26 mouse cellular contexts compared by ENCODE assay signal in genomic region chr2:73612941-73613340, GRCm38 (mm10). TPM values are rescaled to one million over a fixed set of nuclear protein-coding genes. Genes with fewer than 3 reads are reported as not detected.
DNase-seq lines count a peak whose midpoint lies in the region; ATAC-seq and TF ChIP-seq lines count a peak whose summit lies in the region.
"Had no signal": no experiment of that assay in that cellular context is flagged by ENCODE, and none has a peak within 500 bp of the region (broad histone marks: within the 10 kb centered on the region; RNA-seq: fewer than 3 reads in every experiment).

No protein-coding gene starts in this region.

- no peak for TF ChIP-seq POLR2A in cerebellum, adult 2 months (IDR thresholded peaks at IDR 0.05; ENCODE audit: borderline replicate concordance, insufficient read depth, low read length)

- no peak overlapping the region for H3K4me2 ChIP-seq in heart, embryonic 12.5 days
- H3K4me2 ChIP-seq: forebrain, embryonic 13.5 days; heart, embryonic 13.5 days; hindbrain, embryonic 12.5 days; hindbrain, embryonic 15.5 days had no signal

- peak; percentile 19 for DNase-seq in heart, embryonic 10.5 days (ENCODE audit: low spot score)
- no peak for DNase-seq in layer of hippocampus, adult 2 months (ENCODE audit: low spot score in 2 of 2)
- no peak for DNase-seq in layer of hippocampus, adult 11-12 months (ENCODE audit: low spot score)
- DNase-seq in Muller cell, postnatal 12 days (ENCODE audit: inconsistent ontology term): peak; percentile 31
- no peak for DNase-seq in cerebellum, adult 2 months
- DNase-seq: adrenal gland, adult 2 months; adrenal gland, postnatal 14 days; B cell, adult 2 months; cerebellum, adult 11 months; cerebellum, adult 8-10 months; cerebellum, postnatal 10 days; cerebellum, postnatal 36 days; gastrocnemius, postnatal 10 days; gastrocnemius, postnatal 36 days; heart, postnatal 14 days had no signal

- no peaks in the 10 kb centered on the region for H3K27me3 ChIP-seq in heart, embryonic 10.5 days (ENCODE audit: insufficient read depth, poor library complexity, severe bottlenecking)
- no peaks in the 10 kb centered on the region for H3K27me3 ChIP-seq in heart, embryonic 12.5 days (replicated peaks)
- H3K27me3 ChIP-seq in cerebellum, adult 2 months (ENCODE audit: control insufficient read depth, insufficient read depth, low read length): no peaks in the 10 kb centered on the region
- H3K27me3 ChIP-seq: CH12.LX; forebrain, embryonic 13.5 days; heart, embryonic 13.5 days; hindbrain, embryonic 12.5 days; hindbrain, embryonic 15.5 days had no signal

- H3K27ac ChIP-seq in heart, embryonic 10.5 days: no peak overlapping the region
- H3K27ac ChIP-seq in heart, embryonic 12.5 days (ENCODE audit: poor library complexity, severe bottlenecking): no peak overlapping the region
- peak overlapping the region; percentile 96 for H3K27ac ChIP-seq in layer of hippocampus, adult 2 months
- H3K27ac ChIP-seq in cerebellum, adult 2 months (ENCODE audit: insufficient read depth, low read length): no peak overlapping the region
- H3K27ac ChIP-seq: forebrain, embryonic 10.5 days; forebrain, embryonic 13.5 days; heart, embryonic 13.5 days; hindbrain, embryonic 12.5 days; hindbrain, embryonic 15.5 days had no signal

- H3K9me3 ChIP-seq in heart, embryonic 10.5 days: no peaks in the 10 kb centered on the region
- H3K9me3 ChIP-seq in heart, embryonic 12.5 days (replicated peaks): no peaks in the 10 kb centered on the region
- H3K9me3 ChIP-seq: forebrain, embryonic 10.5 days; forebrain, embryonic 13.5 days; G1E; heart, embryonic 13.5 days; hindbrain, embryonic 12.5 days; hindbrain, embryonic 15.5 days had no signal

- ATAC-seq in heart, embryonic 12.5 days (ENCODE audit: insufficient number of reproducible peaks, low FRiP score): no peak
- ATAC-seq: forebrain, embryonic 13.5 days; forebrain, embryonic 16.5 days had no signal

- H3K4me3 ChIP-seq in heart, embryonic 10.5 days: no peak overlapping the region
- no peak overlapping the region for H3K4me3 ChIP-seq in heart, embryonic 12.5 days
- H3K4me3 ChIP-seq in layer of hippocampus, adult 2 months: no peak overlapping the region
- no peak overlapping the region for H3K4me3 ChIP-seq in cerebellum, adult 2 months (replicated peaks; ENCODE audit: insufficient read depth, low read depth, low read length)
- H3K4me3 ChIP-seq: forebrain, embryonic 10.5 days; forebrain, embryonic 13.5 days; heart, embryonic 13.5 days; hindbrain, embryonic 12.5 days; hindbrain, embryonic 15.5 days had no signal

- TF ChIP-seq CTCF in layer of hippocampus, adult 2 months (conservative IDR thresholded peaks at IDR 0.05): no peak
- TF ChIP-seq CTCF in cerebellum, adult 2 months (IDR thresholded peaks at IDR 0.05; ENCODE audit: borderline replicate concordance, insufficient read depth, low read depth, low read length): no peak

- H3K36me3 ChIP-seq in heart, embryonic 10.5 days: peaks cover 16% of the 10 kb centered on the region
- peaks cover 34% of the 10 kb centered on the region for H3K36me3 ChIP-seq in heart, embryonic 12.5 days
- H3K36me3 ChIP-seq: G1E had no signal

- no peak overlapping the region for H3K9ac ChIP-seq in heart, embryonic 12.5 days
- H3K9ac ChIP-seq: forebrain, embryonic 13.5 days; heart, embryonic 13.5 days; hindbrain, embryonic 12.5 days; hindbrain, embryonic 15.5 days had no signal

- WGBS in heart, embryonic 10.5 days: 89% methylated on average over 7 of the region's 7 CpGs
- WGBS in heart, embryonic 12.5 days: 83% methylated on average over 7 of the region's 7 CpGs
- WGBS in cerebellum, adult 2 months: 94% methylated on average over 7 of the region's 7 CpGs

- H3K4me1 ChIP-seq in heart, embryonic 10.5 days: peaks cover 12% of the 10 kb centered on the region
- peaks cover 8% of the 10 kb centered on the region for H3K4me1 ChIP-seq in heart, embryonic 12.5 days (replicated peaks)
- no peaks in the 10 kb centered on the region; the same call in 1 of the 2 replicates for H3K4me1 ChIP-seq in cerebellum, adult 2 months (ENCODE audit: control insufficient read depth, insufficient read depth, low read length)
- H3K4me1 ChIP-seq: forebrain, embryonic 13.5 days; hindbrain, embryonic 12.5 days; hindbrain, embryonic 15.5 days had no signal

RNA-seq across cellular contexts. Expression of gene Chrna1, which starts 32.8 kb away (rescaled TPM):
- 0.16 and 0.45 TPM in 2 replicates for polyA plus RNA-seq in heart, embryonic 10.5 days (2016; fragmentation: Nextera tagmentation; extraction: Ambion mirVana)
- polyA plus RNA-seq in heart, embryonic 12.5 days (2016; fragmentation: Nextera tagmentation; extraction: Ambion mirVana): 0.06 and 0.14 TPM in 2 replicates
- total RNA-seq in layer of hippocampus, adult 2 months (2021): under 1 TPM; 0.42 to 0.54 TPM
- polyA plus RNA-seq in cerebellum, adult 2 months (2012; rRNA removed): 0.03 and 0.08 TPM in 2 replicates
- total RNA-seq: adrenal gland, adult 2 months; adrenal gland, postnatal 14 days; CH12.LX; granulocyte monocyte progenitor cell, adult 5-6 weeks; heart, postnatal 14 days; hematopoietic stem cell, adult 5-6 weeks had no signal
- polyA plus RNA-seq: G1E had no signal

Comparison
In these comparisons a context has a peak if more than half of its experiments do, and no peak if none do; other contexts are left out.
1. DNase-seq: peak in heart, embryonic 10.5 days (single experiment) and Muller cell, postnatal 12 days (single experiment); none in layer of hippocampus, adult 2 months (0 of 2), layer of hippocampus, adult 11-12 months (single experiment) and cerebellum, adult 2 months (0 of 2).